Mouse (Mus musculus) embryonic facial prominence, embryonic 11.5 days (tissue): ENCODE results near the gene Ncapg2. TPM values are rescaled to one million over a fixed set of nuclear protein-coding genes. Genes with fewer than 3 reads are reported as not detected.

ENCODE experiments used
- ATAC-seq: fragments of 200-750 bp; cut with Nextera tagmentation; replicated peaks from 2 replicates; pipeline ENCODE4 v1.8.0; 2017; ENCODE audit warnings: low read depth; ENCODE audit not compliant: insufficient number of reproducible peaks, low FRiP score, low TSS enrichment
- DNase-seq: peaks from one replicate; pipeline ENCODE4 v3.0.0-alpha.2; 2015; ENCODE audit warnings: low spot score
- H3K27ac ChIP-seq: fragments of 300-500 bp; sonication (generic); replicated peaks from 2 replicates; pipeline ENCODE4 v1.5.1; 2014; ENCODE audit warnings: mild to moderate bottlenecking, low read depth, low read length, control low read depth
- H3K27me3 ChIP-seq: fragments of 300-500 bp; sonication (generic); 2 replicates; pipeline ENCODE4 v1.6.1; 2014; ENCODE audit warnings: mild to moderate bottlenecking, low read length, moderate library complexity, mixed read lengths; ENCODE audit not compliant: control insufficient read depth, insufficient read depth
- H3K36me3 ChIP-seq: fragments of 300-500 bp; sonication (generic); replicated peaks from 2 replicates; pipeline ENCODE4 v1.6.1; 2014; ENCODE audit warnings: low read depth, mild to moderate bottlenecking, low read length, moderate library complexity, mixed read lengths; ENCODE audit not compliant: control insufficient read depth, insufficient read depth
- H3K4me1 ChIP-seq: fragments of 300-500 bp; sonication (generic); 2 replicates; pipeline ENCODE4 v1.6.1; 2014; ENCODE audit warnings: low read length, mixed read lengths; ENCODE audit not compliant: control insufficient read depth, insufficient read depth
- H3K4me2 ChIP-seq: fragments of 300-500 bp; sonication (generic); 2 replicates; pipeline ENCODE4 v1.6.1; 2014; ENCODE audit warnings: low read depth, mild to moderate bottlenecking, control low read depth, low read length, moderate library complexity
- H3K4me3 ChIP-seq: fragments of 300-500 bp; sonication (generic); 2 replicates; pipeline ENCODE4 v1.5.1; 2014; ENCODE audit warnings: low read depth, low read length, control low read depth
- H3K9ac ChIP-seq: fragments of 300-500 bp; sonication (generic); replicated peaks from 2 replicates; pipeline ENCODE4 v1.6.1; 2014; ENCODE audit warnings: mild to moderate bottlenecking, control low read depth, low read length
- H3K9me3 ChIP-seq: fragments of 300-500 bp; sonication (generic); replicated peaks from 2 replicates; pipeline ENCODE4 v1.6.1; 2016; ENCODE audit warnings: mild to moderate bottlenecking, low read length, inconsistent platforms, mixed read lengths; ENCODE audit not compliant: control insufficient read depth
- WGBS: fragments of 180-500 bp; shearing (Covaris S2); extraction: QIAGEN DNeasy Blood & Tissue Kit; methylation state at CpG from one replicate; pipeline ENCODE4 v1.1.7; 2014; 5-methylcytosine and 5-hydroxymethylcytosine counted together
- polyA plus RNA-seq: library from polyadenylated mRNA; unstranded; fragments of >200 nt; fragmentation: Nextera tagmentation; extraction: Ambion mirVana; gene quantifications from 2 replicates; pipeline ENCODE4 v1.2.1, GENCODE M21; 2014

Ncapg2 gene
- polyA plus RNA-seq, 1 experiment from 2014 or later: 47.7 TPM

DNA sequence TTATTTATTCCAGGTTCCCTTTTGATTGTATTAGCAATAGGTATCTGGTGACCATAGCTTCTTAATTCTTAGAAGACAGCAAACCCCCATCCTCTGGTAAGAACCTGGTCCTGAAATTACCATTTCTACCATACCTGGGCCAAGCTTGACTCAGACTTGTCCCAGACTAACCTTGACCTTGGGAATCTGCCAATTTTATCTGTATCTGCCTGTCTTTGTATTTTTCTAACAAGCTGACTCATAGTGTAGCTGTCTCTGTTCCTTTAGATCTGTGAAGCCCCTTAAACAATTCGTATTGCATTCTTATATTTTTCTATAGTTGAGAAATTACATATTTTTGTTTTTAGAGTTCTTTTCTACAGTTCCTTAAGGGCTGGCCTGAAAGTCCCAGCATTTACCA, 73.6 kb downstream of the Ncapg2 start:
- no peak overlapping the region for H3K4me3 ChIP-seq
- H3K36me3 ChIP-seq: no peaks in the 10 kb centered on the region
- no peak overlapping the region for H3K27ac ChIP-seq
- WGBS: 54% methylated on average over 1 of the region's 1 CpGs
- no peaks in the 10 kb centered on the region for H3K4me1 ChIP-seq
- H3K9me3 ChIP-seq: no peaks in the 10 kb centered on the region
- H3K4me2 ChIP-seq: no peak overlapping the region
- no peak for ATAC-seq
- no peak overlapping the region for H3K9ac ChIP-seq
- no peaks in the 10 kb centered on the region for H3K27me3 ChIP-seq
- DNase-seq: no peak

DNA sequence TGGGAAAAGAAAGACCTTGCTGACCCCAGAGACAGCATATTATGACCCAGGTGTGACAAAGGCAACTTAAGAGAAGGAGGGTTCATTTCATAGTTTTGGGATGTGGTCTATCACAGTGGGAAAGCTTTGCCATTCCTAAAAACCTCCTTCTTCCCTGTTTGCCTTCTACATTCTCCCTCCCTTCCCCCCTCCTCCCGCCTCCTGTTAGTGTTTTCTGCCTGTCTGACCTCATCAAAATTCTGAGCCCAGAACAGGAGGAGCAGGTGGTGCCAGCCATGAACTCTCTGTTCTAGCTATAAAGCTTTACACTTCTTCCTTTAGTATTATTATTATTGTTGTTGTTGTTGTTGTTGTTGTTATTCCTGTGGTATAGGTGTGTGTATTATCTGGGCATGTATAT, 76.7 kb downstream of the Ncapg2 start:
- H3K4me2 ChIP-seq: no peak overlapping the region
- peaks cover 8% of the 10 kb centered on the region; the same call in 1 of the 2 replicates for H3K27me3 ChIP-seq
- DNase-seq (no peak), ATAC-seq (no peak)
- H3K9me3 ChIP-seq: no peaks in the 10 kb centered on the region
- H3K9ac ChIP-seq: no peak overlapping the region
- no peaks in the 10 kb centered on the region; the same call in 1 of the 2 replicates for H3K4me1 ChIP-seq
- no peak overlapping the region for H3K4me3 ChIP-seq
- no peaks in the 10 kb centered on the region for H3K36me3 ChIP-seq
- no peak overlapping the region for H3K27ac ChIP-seq
- 64% methylated on average over 1 of the region's 1 CpGs for WGBS

DNA sequence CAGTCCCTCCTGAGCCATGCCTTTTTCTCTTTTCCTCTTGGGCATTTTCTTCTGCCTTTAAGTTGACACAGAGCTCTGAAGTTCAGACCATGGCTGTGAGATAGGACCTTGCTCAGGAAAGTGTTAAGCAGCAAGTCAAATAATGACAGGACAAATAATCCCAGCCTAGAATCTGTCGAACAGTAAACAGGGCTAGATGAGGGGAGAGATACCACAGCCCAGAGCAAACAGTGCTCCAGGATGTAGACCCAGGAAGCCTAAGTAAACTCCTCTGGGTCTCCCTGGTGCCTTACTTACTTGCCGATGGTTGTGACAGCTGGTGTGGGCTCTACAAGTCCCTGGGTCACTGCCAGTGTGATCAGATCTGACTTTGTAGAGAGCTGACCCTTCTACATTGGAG, 78.4 kb downstream of the Ncapg2 start:
- no peaks in the 10 kb centered on the region; the same call in 1 of the 2 replicates for H3K4me1 ChIP-seq
- DNase-seq (no peak), ATAC-seq (no peak)
- peaks cover 8% of the 10 kb centered on the region; the same call in 1 of the 2 replicates for H3K27me3 ChIP-seq
- H3K9me3 ChIP-seq: no peaks in the 10 kb centered on the region
- H3K27ac ChIP-seq: no peak overlapping the region
- 51% methylated on average over 2 of the region's 2 CpGs for WGBS
- H3K36me3 ChIP-seq: no peaks in the 10 kb centered on the region
- no peak overlapping the region for H3K4me2 ChIP-seq
- H3K9ac ChIP-seq: no peak overlapping the region
- no peak overlapping the region for H3K4me3 ChIP-seq

- H3K4me1 ChIP-seq: no peaks in the 10 kb centered on the region; the same call in 1 of the 2 replicates
- peaks cover 8% of the 10 kb centered on the region; the same call in 1 of the 2 replicates for H3K27me3 ChIP-seq
- no peak overlapping the region for H3K4me2 ChIP-seq
- WGBS: 78% methylated on average over 8 of the region's 8 CpGs
- DNase-seq (no peak), ATAC-seq (no peak; the same call in 1 of the 2 replicates)
- no peaks in the 10 kb centered on the region for H3K9me3 ChIP-seq
- no peak overlapping the region for H3K4me3 ChIP-seq
- H3K27ac ChIP-seq: no peak overlapping the region
- no peaks in the 10 kb centered on the region for H3K36me3 ChIP-seq
- H3K9ac ChIP-seq: no peak overlapping the region
Measured at GRCm38 (mm10) chr12:116484991-116485390, 79.8 kb downstream of the Ncapg2 start.

GRCm38 (mm10) chr12:116485591-116486403, 80.6 kb downstream of the Ncapg2 start, which contains the start of gene Ptprn2:
TSS of gene Ptprn2 (plus strand) at chr12:116485720.
- ATAC-seq: peak; percentile 94
- under 1% methylated on average over 74 of the region's 86 CpGs for WGBS
- peak within 1 kb of the TSS; percentile 13; the same call in 1 of the 2 replicates for H3K27ac ChIP-seq

DNA sequence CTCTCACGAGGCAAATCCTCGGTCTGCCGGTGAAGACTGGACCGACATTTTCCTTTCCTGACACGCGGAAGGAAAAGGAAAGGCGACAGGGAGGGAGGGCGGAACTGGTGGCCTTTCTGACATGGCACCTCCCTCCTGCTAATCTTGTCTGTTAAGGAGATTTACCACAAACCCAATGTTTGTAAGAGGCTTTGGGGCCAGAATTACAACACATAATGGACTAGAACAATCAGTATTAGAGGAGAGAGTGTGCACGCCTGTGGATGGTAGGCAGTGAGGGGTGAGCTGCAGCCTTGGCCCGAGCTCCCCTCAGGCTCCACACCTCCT, 81.2 kb downstream of the Ncapg2 start:
- no peaks in the 10 kb centered on the region; the same call in 1 of the 2 replicates for H3K4me1 ChIP-seq
- H3K27me3 ChIP-seq: peaks cover 8% of the 10 kb centered on the region; the same call in 1 of the 2 replicates
- ATAC-seq: no peak
- 7% methylated on average over 10 of the region's 10 CpGs for WGBS
- no peak for DNase-seq
- peak overlapping the region; percentile 50 for H3K4me3 ChIP-seq
- H3K27ac ChIP-seq: no peak overlapping the region
- no peaks in the 10 kb centered on the region for H3K36me3 ChIP-seq
- peak overlapping the region; percentile 99 for H3K4me2 ChIP-seq
- H3K9me3 ChIP-seq: no peaks in the 10 kb centered on the region
- H3K9ac ChIP-seq: peak overlapping the region; percentile 14; the same call in 1 of the 2 replicates

More at GRCm38 (mm10) chr12:116485591-116486403, 80.6 kb downstream of the Ncapg2 start, which contains the start of gene Ptprn2:
- Histone ChIP-seq H3K4me2 (peak within 1 kb of the TSS; percentile 99), H3K4me1 (no peaks in the 10 kb centered on the region; the same call in 1 of the 2 replicates), H3K9ac (peak within 1 kb of the TSS; percentile 14; the same call in 1 of the 2 replicates), H3K27me3 (peaks cover 8% of the 10 kb centered on the region; the same call in 1 of the 2 replicates), H3K4me3 (peak within 1 kb of the TSS; percentile 50), H3K9me3 (no peaks in the 10 kb centered on the region), H3K36me3 (no peaks in the 10 kb centered on the region)
- peak; percentile 87 for DNase-seq

DNA sequence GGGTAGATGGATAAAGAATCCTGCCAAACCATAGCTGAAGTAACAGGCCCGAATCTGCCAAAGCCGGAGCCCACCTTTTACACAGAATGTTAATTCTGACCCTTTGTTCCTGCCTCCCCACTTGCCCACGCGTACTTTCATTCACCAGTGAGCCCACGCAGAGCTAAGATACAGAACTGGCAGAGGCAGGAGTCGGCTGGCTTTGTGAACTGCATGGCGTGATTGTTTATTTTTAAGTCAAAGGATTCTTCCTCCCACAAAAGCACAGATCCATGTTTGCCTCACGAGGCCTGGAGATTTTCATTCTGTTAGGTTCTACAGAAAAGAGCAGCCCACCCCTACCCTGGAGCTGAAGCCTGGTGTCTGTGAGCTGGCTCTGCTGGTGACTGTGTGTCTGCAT, 83.6 kb downstream of the Ncapg2 start:
- DNase-seq (no peak), ATAC-seq (no peak)
- H3K4me2 ChIP-seq: no peak overlapping the region
- H3K4me1 ChIP-seq: no peaks in the 10 kb centered on the region; the same call in 1 of the 2 replicates
- no peaks in the 10 kb centered on the region for H3K9me3 ChIP-seq
- H3K27me3 ChIP-seq: peaks cover 8% of the 10 kb centered on the region; the same call in 1 of the 2 replicates
- no peaks in the 10 kb centered on the region for H3K36me3 ChIP-seq
- no peak overlapping the region for H3K27ac ChIP-seq
- H3K4me3 ChIP-seq: no peak overlapping the region
- no peak overlapping the region for H3K9ac ChIP-seq
- 71% methylated on average over 8 of the region's 8 CpGs for WGBS
